Mouse (Mus musculus): ENCODE measurements around the gene Hmga1. TPM values are rescaled to one million over a fixed set of nuclear protein-coding genes. Genes with fewer than 3 reads are reported as not detected.

The Hmga1 gene
- total and polyA plus RNA-seq, 3 experiments = 43.8 to 88.7 (median 83.7) TPM

DNA sequence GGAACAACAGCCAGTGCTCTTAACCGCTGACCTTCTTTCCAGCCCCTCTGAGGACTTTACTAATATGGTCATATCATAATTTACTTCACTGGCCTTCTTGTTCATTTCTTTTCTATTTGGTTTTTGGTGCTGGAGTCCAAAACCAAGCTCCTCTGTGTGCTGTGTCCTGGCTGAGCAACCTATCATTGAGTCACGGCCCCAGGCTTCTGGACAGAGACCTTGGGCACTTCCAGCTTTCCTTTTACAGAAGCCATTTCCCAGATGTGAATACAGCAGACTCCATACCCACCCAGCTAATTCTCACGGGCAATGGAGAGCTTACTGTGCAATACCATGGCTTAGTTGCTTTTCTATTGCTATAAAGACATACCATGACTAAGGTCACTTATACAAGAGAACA is 44.0 kb downstream of the Hmga1 start:
- Histone ChIP-seq H3K36me3 (replicated peaks in 1 of 2; ENCODE audit: control insufficient read depth in 1 of 2, insufficient read depth in 1 of 2, low read length in 1 of 2) (peaks cover 14 to 41% of the 10 kb centered on the region in 2 experiments), H3K9ac (ENCODE audit: insufficient read depth, low read depth) (no peak overlapping the region), H3K79me2 (replicated peaks; ENCODE audit: control insufficient read depth, extremely low read depth, insufficient read depth, poor library complexity, severe bottlenecking) (peaks cover 13% of the 10 kb centered on the region), H3K4me2 (ENCODE audit: insufficient read depth, low read depth, poor library complexity, severe bottlenecking) (no peak overlapping the region), H3K27ac (ENCODE audit: insufficient read depth, low read depth) (no peak overlapping the region), H3K4me1 (ENCODE audit: control insufficient read depth in 1 of 2, insufficient read depth in 2 of 2) (peaks cover 0 to 32% of the 10 kb centered on the region in 2 experiments; a peak in 2 of 4 replicates), H3K4me3 (replicated peaks in 1 of 3; ENCODE audit: low read depth in 2 of 3, low read length in 2 of 3, poor library complexity in 1 of 3) (no peak overlapping the region), H3K27me3 (replicated peaks) (no peaks in the 10 kb centered on the region), H3K9me3 (replicated peaks; ENCODE audit: low read length) (no peaks in the 10 kb centered on the region)
- in situ Hi-C loops (cut with MboI; ENCODE audit: low pct_ligation_motif_present, low pct_unique_long_range_greater_than_20kb, low sequenced_read_pairs) (no loop called here), dilution Hi-C loops (cut with MboI; ENCODE audit: extremely low pct_ligation_motif_present, extremely low pct_unique_long_range_greater_than_20kb, low sequenced_read_pairs) (no loop called here)
- no peak for DNase-seq (ENCODE audit: extremely low read depth)
- TF ChIP-seq CTCF (conservative IDR thresholded peaks at IDR 0.05 in 1 of 2, IDR thresholded peaks at IDR 0.05 in 1 of 2; ENCODE audit: low read depth in 2 of 2, low read length in 2 of 2) (no peak), USF2 (conservative IDR thresholded peaks at IDR 0.05; ENCODE audit: low read depth, low read length) (no peak), SIN3A (IDR thresholded peaks at IDR 0.05; ENCODE audit: low read length) (no peak), IRF4 (IDR thresholded peaks at IDR 0.05; ENCODE audit: low read depth, low read length) (no peak), PAX5 (IDR thresholded peaks at IDR 0.05; ENCODE audit: low read length) (no peak), ZMIZ1 (IDR thresholded peaks at IDR 0.05; ENCODE audit: low read depth, low read length) (no peak), CHD2 (IDR thresholded peaks at IDR 0.05; ENCODE audit: low read length) (no peak), MEF2A (IDR thresholded peaks at IDR 0.05; ENCODE audit: borderline replicate concordance, low read depth, low read length) (no peak)

DNA sequence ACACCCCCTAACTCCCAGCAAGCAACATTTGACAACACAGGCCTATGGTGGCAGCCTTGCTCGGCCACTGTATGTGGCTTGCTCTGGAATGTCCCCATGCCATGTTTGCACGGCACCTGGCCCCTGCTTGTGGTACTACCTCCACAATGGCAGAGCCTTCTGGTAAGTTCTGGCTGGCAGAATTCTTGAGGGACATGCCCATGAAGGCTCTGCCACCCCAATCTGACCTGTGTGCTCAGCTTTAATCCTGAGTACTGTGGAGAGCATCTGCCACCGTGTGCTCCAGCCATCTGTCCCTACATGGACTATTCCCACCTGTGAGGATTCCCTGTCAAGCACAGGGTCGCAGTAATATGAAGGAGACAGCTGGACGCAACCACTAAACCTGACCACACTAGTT is 44.6 kb downstream of the Hmga1 start:
- Histone ChIP-seq H3K36me3 (replicated peaks in 1 of 2; ENCODE audit: control insufficient read depth in 1 of 2, insufficient read depth in 1 of 2, low read length in 1 of 2) (peaks cover 9 to 37% of the 10 kb centered on the region in 2 experiments), H3K27me3 (replicated peaks) (no peaks in the 10 kb centered on the region), H3K9ac (ENCODE audit: insufficient read depth, low read depth) (no peak overlapping the region), H3K79me2 (replicated peaks; ENCODE audit: control insufficient read depth, extremely low read depth, insufficient read depth, poor library complexity, severe bottlenecking) (peaks cover 13% of the 10 kb centered on the region), H3K27ac (ENCODE audit: insufficient read depth, low read depth) (no peak overlapping the region), H3K4me1 (ENCODE audit: control insufficient read depth in 1 of 2, insufficient read depth in 2 of 2) (peaks cover 0 to 32% of the 10 kb centered on the region in 2 experiments; a peak in 2 of 4 replicates), H3K4me3 (replicated peaks in 1 of 3; ENCODE audit: low read depth in 2 of 3, low read length in 2 of 3, poor library complexity in 1 of 3) (no peak overlapping the region), H3K9me3 (replicated peaks; ENCODE audit: low read length) (no peaks in the 10 kb centered on the region), H3K4me2 (ENCODE audit: insufficient read depth, low read depth, poor library complexity, severe bottlenecking) (no peak overlapping the region)
- dilution Hi-C loops (cut with MboI; ENCODE audit: extremely low pct_ligation_motif_present, extremely low pct_unique_long_range_greater_than_20kb, low sequenced_read_pairs) (no loop called here), in situ Hi-C loops (cut with MboI; ENCODE audit: low pct_ligation_motif_present, low pct_unique_long_range_greater_than_20kb, low sequenced_read_pairs) (no loop called here)
- no peak for DNase-seq (ENCODE audit: extremely low read depth)
- TF ChIP-seq USF2 (conservative IDR thresholded peaks at IDR 0.05; ENCODE audit: low read depth, low read length) = no peak
- no peak for TF ChIP-seq ELF1 (IDR thresholded peaks at IDR 0.05; ENCODE audit: low read depth, low read length)
- no peak for TF ChIP-seq TBP (conservative IDR thresholded peaks at IDR 0.05; ENCODE audit: low read depth, low read length)
- TF ChIP-seq MXI1 (IDR thresholded peaks at IDR 0.05; ENCODE audit: low read depth, low read length) = no peak
- no peak for TF ChIP-seq GABPA (IDR thresholded peaks at IDR 0.05; ENCODE audit: insufficient replicate concordance, low read depth, low read length)
- no peak for TF ChIP-seq MAFK (IDR thresholded peaks at IDR 0.05; ENCODE audit: insufficient replicate concordance, low read length)
- no peak for TF ChIP-seq POLR2A (IDR thresholded peaks at IDR 0.05; ENCODE audit: low read depth, low read length)
- no peak for TF ChIP-seq SIN3A (IDR thresholded peaks at IDR 0.05; ENCODE audit: low read length)
- no peak for TF ChIP-seq ZNF384 (IDR thresholded peaks at IDR 0.05; ENCODE audit: low read depth, low read length)
- TF ChIP-seq MAZ (IDR thresholded peaks at IDR 0.05; ENCODE audit: low read depth, low read length) = no peak
- TF ChIP-seq USF1 (IDR thresholded peaks at IDR 0.05; ENCODE audit: low read depth, low read length) = no peak
- TF ChIP-seq BHLHE40 (IDR thresholded peaks at IDR 0.05; ENCODE audit: low read depth, low read length) = no peak
- no peak for TF ChIP-seq ETS1 (conservative IDR thresholded peaks at IDR 0.05; ENCODE audit: low read depth, low read length)
- no peak for TF ChIP-seq POLR2AphosphoS2 (IDR thresholded peaks at IDR 0.05; ENCODE audit: low read depth, low read length)
- no peak for TF ChIP-seq IRF4 (IDR thresholded peaks at IDR 0.05; ENCODE audit: low read depth, low read length)
- no peak for TF ChIP-seq HCFC1 (IDR thresholded peaks at IDR 0.05; ENCODE audit: low read depth, low read length)
- TF ChIP-seq MEF2A (IDR thresholded peaks at IDR 0.05; ENCODE audit: borderline replicate concordance, low read depth, low read length) = no peak
- no peak for TF ChIP-seq E2F4 (IDR thresholded peaks at IDR 0.05; ENCODE audit: insufficient replicate concordance, low read depth, low read length)
